Mouse (Mus musculus): ENCODE results near the gene Kng1.

DNA sequence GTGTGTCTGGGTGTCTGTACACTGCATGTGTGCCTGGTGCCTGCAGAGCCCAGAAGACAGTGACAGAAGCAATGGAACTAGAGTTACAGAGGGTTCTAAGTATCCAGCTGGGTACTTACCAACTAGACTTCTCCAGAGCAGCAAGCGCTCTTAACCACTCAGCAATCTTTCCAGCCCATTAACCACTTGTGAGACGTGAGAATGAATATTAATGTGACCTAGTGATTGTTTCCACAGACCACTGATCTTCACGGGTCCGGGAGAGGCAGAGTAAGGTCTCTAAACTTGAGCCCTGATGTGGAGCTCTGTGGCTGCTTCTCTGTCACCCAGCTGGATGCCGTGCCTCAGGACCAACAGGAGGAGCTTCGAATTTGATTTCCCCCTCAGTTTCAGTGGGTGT is 32.6 kb upstream of the Kng1 start:
- TF ChIP-seq CTCF (IDR thresholded peaks at IDR 0.05; ENCODE audit: borderline replicate concordance, insufficient read depth, low read length): no peak
- no peak for TF ChIP-seq POLR2A (IDR thresholded peaks at IDR 0.05; ENCODE audit: low read depth, low read length)

Measured in embryonic fibroblast, embryonic 13.5 days (primary cell).